Mouse (Mus musculus) embryo, embryonic 9.5 days (tissue): ENCODE measurements around the gene Cog7.

ENCODE experiments used
- DNase-seq: peaks from one replicate; pipeline ENCODE4 v3.0.0-alpha.2; 2017; ENCODE audit errors: extremely low spot score

Cog7 gene

DNA sequence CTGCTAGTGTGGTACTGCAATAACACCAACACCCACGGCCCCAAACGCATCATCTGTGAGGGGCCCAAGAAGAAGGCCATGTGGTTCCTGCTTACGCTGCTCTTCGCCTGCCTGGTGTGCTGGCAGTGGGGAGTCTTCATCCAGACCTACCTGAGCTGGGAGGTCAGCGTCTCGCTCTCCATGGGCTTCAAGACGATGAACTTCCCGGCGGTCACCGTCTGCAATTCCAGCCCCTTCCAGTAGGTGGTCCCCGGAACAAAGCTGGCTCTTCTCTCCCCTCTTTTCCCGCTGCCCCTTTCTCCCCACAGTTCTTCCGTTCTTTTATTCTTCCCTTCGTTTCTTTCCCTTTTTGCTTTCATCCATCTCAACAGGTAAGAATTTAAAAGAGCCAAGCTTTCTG is 82.2 kb downstream of the Cog7 start:
- peak; percentile 74 for DNase-seq

DNA sequence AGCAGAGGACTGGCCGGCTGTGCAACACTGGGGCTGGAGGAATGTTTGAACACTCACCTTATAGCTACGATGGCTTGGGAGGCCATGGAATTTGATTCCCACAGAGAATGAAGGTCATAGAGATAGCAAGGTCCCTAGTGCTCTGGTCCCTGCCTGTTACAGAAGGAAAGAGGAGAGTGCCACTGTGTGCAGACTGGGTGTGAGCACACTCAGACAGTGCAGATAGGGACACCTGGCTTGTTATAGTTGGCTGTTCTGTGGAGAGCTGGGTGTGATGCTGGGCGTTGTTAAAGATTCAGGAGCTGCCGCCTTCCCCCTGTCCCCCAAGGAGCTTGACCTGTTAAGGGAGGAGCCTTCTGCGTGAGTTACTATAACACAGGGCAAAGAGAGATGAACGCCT is 84.8 kb downstream of the Cog7 start:
- DNase-seq, result no peak

GRCm38 (mm10) chr7:121890636-121891360 is 90.7 kb downstream of the Cog7 start:
- DNase-seq, result no peak

DNA sequence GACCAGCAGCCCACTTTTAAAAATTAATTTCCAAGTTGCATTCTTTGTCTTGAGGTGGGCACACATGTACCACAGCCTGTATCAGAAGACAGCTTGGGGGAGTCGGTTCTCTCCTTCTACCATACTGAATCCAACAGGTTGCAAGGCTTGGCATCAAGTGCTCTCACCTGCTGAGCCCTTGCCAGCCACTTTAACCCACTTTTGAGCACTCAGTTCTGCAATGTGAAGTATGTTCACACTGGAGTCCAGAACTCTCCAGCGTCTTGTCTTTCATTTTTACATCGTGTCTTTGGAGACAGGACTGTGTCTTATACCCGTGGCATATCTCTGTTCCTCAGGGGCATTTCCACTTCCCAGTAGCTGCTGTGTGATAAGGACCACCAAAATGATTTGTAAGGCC is 101.3 kb downstream of the Cog7 start:
- DNase-seq, result no peak

- DNase-seq, result no peak
Measured at GRCm38 (mm10) chr7:121874784-121875183, 106.7 kb downstream of the Cog7 start.

- DNase-seq, result no peak
Measured at GRCm38 (mm10) chr7:121873998-121874397, 107.5 kb downstream of the Cog7 start.

DNA sequence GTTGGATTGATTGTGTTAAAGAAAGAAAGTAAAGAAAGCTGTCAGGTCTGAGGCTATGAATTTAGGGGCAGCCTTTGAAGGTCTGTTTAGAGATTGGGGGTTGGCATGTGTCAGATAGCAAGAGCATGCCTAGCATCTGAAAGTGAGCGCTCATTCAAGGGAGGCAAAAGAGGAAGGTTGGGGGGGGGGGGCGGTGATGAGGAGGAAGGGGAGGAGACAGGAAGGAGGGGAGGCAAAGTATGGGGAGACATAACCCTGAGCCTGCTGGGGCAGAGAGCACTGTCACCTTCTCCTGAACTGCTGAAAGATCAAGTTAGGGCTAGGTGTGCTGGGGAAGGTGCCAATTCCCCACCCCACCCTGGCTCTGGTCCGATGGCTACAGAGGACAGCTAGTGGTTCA is 109.9 kb downstream of the Cog7 start:
- DNase-seq, result no peak

DNA sequence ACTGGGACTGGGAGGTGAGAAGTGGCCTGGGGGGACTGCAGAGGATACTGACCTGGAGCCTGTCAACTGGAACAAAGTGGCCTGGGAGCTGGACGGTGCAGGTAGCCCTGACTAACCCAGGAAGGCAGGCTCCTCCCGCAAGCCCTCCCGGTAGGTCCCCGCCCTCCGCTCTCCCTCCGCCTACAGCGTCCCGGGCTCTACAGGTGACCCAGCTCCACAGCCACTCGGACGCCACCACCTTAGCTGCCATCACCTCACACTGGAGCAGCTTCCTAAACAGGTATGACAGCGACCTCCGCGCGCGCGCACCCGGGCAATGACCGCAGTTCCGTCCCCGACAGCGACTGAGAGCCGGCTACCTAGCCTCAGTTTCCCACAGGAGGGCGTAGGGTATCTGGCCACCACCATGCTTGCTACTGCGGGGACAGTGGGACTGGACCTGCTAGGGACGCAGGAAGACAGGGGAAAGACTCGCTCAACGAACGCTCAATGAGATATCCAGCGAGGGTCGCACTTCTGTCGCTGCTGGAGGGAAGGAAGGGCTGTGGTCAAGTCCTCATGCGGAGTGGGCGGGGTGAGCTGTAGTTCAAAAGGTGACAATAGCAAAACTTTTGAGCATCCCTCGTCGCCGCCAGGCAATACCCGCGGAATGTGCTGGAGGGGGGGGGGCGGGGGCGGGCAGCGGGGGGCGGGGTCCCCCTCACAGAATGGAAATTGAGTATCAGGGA is 116.5 kb downstream of the Cog7 start, which contains the start of gene Scnn1b:
Gene Scnn1b (plus strand): TSS at position 181 of the 728 bp plus-strand sequence.
- peak; percentile 22 for DNase-seq

DNA sequence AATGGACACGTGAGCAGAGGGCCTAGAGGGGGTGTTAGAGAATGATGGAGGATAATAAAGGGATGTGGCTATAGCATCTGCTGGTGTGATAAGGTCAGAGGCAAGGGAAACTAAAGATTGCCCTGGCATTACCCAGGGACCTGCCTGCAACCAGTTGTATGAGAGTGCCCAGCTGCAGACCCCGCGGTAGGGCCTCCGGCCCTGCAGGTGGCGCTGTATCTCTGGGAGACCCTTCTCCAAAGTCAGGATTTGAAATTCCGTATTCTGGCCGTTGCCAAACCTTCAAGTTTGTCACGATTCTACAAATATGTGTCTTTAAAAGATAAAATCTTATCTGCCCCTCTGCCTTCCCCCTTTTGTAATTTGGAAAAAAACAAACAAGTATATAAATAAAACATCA is 122.6 kb downstream of the Cog7 start:
- no peak for DNase-seq

- DNase-seq, result no peak
Measured at GRCm38 (mm10) chr7:121857177-121857884, 124.2 kb downstream of the Cog7 start.

DNA sequence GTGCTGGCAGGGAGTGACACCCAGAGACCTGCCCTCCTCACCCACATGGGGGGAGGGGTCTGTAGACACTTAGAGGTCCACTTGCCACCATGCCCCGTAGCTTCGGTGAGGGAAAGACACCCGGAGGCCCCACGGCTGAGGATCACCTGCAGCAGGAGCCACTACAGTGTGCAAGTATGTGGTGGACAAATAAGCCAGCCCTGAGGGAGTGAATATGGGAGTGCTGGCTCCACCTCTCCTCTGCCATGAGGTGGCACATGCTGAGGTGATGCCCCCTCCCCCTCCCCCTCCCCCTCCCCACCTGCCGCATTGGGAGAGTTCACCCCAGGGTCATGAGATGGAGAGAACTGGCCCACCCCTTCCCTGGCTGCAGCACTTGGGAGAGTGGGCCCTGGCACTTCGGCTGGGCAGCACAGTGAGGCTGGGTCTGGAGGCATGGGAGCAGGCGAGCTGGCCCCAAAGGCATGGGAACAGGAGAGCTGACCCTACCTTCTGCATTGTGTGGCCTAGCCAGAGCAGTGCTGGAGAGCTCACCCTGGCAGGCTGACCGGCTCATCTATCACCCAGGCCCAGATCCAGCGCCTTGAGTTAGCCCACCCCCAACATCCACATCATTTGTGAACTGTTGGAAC is 132.9 kb downstream of the Cog7 start:
- DNase-seq, result no peak

GRCm38 (mm10) chr7:121845964-121846363 is 135.5 kb downstream of the Cog7 start:
- DNase-seq, result no peak

GRCm38 (mm10) chr7:121842234-121842633 is 139.3 kb downstream of the Cog7 start:
- no peak for DNase-seq

GRCm38 (mm10) chr7:121840810-121841209 is 140.7 kb downstream of the Cog7 start:
- DNase-seq, result no peak

GRCm38 (mm10) chr7:121836827-121837226 is 144.7 kb downstream of the Cog7 start:
- no peak for DNase-seq

- no peak for DNase-seq
Measured at GRCm38 (mm10) chr7:121835392-121835791, 146.1 kb downstream of the Cog7 start.
